Mouse (Mus musculus): ENCODE results near the gene Hspa13. TPM values are rescaled to one million over a fixed set of nuclear protein-coding genes. Genes with fewer than 3 reads are reported as not detected.

Gene Hspa13
- total RNA-seq (2021): 1 to 10 TPM; 8.1 to 8.8 TPM
- long read RNA-seq, experiment 1, full-length matches to known transcripts: 5 of 9 reads
- long read RNA-seq, experiment 1, partial matches to known transcripts: 1 of 9 reads
- long read RNA-seq, experiment 1, other reads (novel, unspliced or antisense): 3 of 9 reads
- long read RNA-seq, experiment 2, full-length matches to known transcripts: 4 of 8 reads
- long read RNA-seq, experiment 2, partial matches to known transcripts: 0 of 8 reads
- long read RNA-seq, experiment 2, other reads (novel, unspliced or antisense): 4 of 8 reads

DNA sequence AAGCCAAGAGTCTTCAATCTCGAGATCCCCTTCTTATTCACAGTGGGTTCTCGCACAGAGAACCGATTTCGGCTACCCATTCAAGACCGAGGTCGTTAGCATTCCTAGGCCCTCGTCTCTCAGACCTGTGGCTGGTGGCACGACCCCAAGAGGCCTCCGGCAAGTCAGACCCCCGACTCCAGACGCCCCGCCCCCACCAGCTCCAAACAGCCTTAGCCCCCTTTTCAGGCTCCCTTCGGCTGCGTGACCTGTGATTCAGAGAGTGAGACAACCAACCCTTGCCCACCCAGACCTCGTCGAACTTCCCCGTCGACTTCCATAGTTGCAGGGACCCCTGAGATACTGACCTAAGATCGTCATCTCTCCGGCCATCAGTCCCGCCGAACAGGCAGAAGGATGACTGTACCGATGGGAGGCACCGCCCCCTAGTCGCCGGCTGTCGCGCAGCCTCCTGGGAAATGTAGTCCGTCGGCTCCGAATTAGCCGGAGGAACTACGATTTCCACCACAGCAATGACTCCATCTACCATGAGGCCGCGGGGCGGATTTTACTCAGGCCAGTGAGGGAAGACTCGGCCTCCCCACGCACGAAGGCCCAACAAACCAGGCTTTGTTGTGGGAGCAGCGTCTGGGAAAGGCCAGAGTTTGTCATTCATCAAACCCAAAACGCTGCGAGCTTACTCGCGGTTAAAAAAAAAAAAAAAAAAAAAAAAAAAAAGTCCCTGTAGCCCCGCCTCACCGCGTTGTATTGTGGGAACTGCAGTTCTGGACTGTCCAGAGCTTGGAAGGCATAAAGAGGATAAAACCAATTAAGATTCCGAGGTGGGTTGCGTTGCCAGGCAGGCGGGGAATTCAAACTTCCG is at the start of gene Hspa13:
Hspa13 (minus strand) TSS at position 717 of the 862 bp plus-strand sequence.
- DNase-seq (ENCODE audit: low spot score): peak; percentile 98

GRCm38 (mm10) chr16:75779271-75779670 is 12.4 kb upstream of the Hspa13 start:
- no peak for DNase-seq (ENCODE audit: low spot score)

- no peak for DNase-seq (ENCODE audit: low spot score)
Observed at GRCm38 (mm10) chr16:75773222-75773621, 6.3 kb upstream of the Hspa13 start.

- DNase-seq (ENCODE audit: low spot score): no peak
Observed at GRCm38 (mm10) chr16:75767250-75768002, 522 bp upstream of the Hspa13 start.

DNA sequence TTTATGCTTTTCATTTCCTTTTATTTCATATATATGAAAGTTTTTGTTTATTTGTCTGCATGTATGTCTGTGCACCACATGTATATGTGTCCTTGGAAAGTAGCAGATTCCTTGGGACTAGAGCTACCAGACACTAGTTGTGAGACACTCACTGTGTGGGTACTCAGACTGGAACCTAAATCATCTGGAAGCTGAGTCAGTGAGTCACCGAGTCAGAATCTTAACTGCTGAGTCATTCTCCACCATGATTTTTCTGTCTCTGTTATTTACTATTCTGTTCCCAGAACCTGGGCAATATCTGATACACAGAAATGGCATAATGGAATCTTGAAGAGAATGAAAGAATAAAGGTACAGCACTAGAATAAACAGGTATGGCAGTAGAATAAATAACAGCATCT is 14.0 kb downstream of the Hspa13 start:
- no peak for DNase-seq (ENCODE audit: low spot score)

- no peak for DNase-seq (ENCODE audit: low spot score)
Observed at GRCm38 (mm10) chr16:75750103-75750502, 16.8 kb downstream of the Hspa13 start.

- no peak for DNase-seq (ENCODE audit: low spot score)
Observed at GRCm38 (mm10) chr16:75748926-75749325, 18.0 kb downstream of the Hspa13 start.

DNA sequence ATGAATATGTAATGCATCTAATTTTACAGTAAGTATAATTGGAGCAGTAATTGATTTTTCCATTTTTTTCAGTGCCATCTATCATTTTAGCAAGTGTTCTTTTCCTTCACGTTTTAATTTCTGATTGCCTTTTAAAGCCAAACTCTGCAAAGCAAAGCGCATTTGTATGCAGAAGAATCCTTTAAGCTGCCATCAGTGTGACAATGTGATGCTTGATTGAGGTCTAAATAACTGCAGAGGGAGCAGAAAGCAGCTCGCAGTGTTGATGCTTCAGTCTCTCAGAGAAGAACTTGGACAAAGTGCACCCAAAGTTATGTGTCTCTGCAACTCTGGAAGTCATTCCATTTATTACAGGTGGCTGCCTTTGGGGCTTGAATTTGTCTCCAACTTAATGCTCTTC is 22.9 kb downstream of the Hspa13 start:
- no peak for DNase-seq (ENCODE audit: low spot score)

- no peak for DNase-seq (ENCODE audit: low spot score)
Observed at GRCm38 (mm10) chr16:75717405-75718173, 49.3 kb downstream of the Hspa13 start.

DNA sequence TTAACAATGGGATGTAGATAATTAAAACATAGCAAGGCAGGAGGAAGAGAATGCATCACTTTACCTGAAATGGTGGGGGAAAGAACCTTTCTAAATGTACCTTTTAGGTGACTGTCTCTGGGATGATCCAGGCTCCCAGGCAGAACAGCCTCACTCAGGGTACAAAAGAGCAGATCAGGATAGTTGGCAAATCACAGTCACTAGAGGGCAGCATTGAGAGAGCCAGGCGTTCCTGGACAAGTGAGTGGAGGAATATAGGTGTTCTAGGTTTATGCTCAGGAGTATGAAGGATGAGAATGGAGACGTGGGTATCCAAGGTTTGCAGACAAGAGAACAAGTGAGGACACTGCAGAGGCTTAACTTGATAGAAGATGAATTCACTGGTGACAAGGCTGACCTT is 70.7 kb downstream of the Hspa13 start:
- peak; percentile 26 for DNase-seq (ENCODE audit: low spot score)

Small RNA genes within 50 kb of the gene (microRNA-seq; reads per million reads assigned to microRNA genes)
- gene Gm22923: not detected

Other genes starting within 250 kb of the Hspa13 start
- not detected for gene Lipi, start 181.0 kb downstream of the Hspa13 start, total RNA-seq (2021)
- not detected for gene Rbm11, start 174.3 kb downstream of the Hspa13 start, total RNA-seq (2021)